Mouse (Mus musculus) T-helper 2 cell (primary cell): ENCODE measurements around the gene Loxl3.

Experiments
- in situ Hi-C: fragments of 300-600 bp; cut with MboI, MseI; formaldehyde crosslinking; loops from one replicate; pipeline ENCODE4 v1.15.1; 2025; ENCODE audit warnings: high pct_unique_total_duplicates

The Loxl3 gene

DNA sequence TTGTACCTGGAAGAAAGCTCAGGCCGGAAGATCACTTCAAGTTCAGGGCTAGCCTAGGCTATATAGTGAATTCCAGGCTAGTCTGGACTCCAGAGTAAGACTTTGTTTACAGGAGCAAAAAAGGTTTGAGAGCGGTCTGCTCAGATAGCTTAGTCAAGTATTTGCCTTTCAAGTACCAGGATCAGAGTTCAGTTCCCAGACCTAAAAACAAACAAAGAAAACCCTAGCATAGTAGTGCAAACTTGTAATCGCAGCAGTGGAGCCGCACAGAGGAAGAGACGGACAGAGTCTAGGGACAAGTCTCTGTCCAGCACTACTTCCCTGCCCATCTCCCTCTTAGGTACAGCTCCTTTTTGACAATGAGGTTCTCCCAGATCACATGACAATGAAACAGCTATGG, 46.2 kb downstream of the Loxl3 start:
- in situ Hi-C loops = no loop called here

DNA sequence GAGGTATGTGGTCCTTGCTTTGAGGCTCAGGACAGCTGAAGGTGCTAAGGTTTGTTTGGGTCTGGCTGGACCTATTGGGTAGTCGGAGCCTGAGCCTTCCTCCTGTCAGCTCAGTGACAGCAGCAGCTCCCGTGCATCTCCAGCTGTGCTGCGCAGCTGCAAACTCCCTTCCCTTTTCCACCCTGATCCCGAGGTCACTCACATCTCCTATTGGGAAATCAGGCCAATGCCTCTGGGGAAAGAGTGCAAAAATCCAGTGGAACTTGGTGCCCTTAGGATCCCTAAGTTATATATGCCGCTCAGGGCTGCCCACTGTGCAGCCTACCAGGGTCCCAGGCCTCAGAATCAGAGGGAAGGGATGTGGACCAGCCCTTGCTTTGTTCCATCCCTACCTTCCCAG, 49.5 kb downstream of the Loxl3 start:
- in situ Hi-C loops = no loop called here

DNA sequence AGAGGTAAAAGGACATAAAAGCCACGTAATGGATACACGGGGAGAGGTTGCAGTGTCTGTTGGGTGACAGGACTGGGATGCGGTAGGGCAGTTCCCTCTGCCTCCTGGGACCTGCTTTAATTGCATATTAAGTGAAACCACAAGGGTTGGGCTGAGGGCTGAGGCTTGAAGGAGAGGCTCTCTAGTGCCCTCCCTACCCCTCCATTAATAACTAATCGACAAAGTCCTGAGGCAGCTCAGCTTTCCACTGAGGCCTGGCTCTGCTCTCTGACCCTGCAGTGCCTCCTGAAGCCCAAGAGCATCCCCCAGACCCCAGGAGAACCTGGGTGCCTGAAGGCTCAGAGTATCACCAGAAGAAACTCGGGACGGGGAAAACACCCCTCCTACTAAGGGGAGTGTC, 50.5 kb downstream of the Loxl3 start:
- in situ Hi-C loops = no loop called here

DNA sequence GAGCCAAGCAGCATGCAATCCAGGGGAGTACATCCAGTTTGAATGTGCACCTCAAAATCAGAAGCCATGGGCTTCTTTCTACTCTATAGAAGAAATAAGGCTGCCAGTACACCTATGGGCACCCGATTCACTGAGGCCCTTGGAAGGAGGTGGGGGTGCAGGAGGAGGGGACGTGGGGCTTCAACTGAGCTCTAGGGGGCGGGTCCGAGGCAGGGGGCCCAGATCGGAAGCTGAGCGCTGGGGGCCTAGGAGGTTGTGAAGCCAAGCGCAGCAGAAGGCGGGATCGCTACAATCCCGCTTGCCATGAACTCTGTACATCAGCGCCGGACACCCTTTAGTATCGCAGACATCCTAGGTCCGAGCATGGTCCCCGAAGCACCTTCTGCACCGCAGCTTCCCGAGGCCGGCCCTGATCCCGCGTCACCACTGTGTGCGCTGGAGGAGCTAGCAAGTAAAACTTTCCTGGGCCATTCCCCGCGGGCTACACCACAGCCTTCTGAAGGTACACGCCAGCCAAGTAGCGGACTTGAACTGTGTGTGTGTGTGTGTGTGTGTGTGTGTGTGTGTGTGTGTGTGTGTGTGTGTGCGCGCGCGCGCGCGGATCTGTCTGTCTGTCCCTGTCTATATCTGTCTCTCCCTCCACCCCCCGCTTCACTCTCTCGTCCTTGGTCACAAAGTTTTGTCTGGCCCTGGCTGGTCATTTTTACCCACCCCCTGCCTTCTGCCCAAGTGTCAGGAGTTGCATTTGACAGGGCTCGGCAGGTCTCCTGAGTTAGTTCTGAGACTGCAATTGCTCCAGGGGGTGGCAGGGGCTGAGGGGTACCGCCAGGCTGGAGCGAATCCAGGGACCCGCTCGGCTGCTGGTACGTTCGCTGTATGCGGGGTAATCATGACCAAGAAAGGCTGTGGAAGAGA, 52.4 kb downstream of the Loxl3 start, which contains the start of gene Lbx2:
Lbx2 (plus strand) TSS at position 247 of the 915 bp plus-strand sequence.
- in situ Hi-C loops = no loop called here

DNA sequence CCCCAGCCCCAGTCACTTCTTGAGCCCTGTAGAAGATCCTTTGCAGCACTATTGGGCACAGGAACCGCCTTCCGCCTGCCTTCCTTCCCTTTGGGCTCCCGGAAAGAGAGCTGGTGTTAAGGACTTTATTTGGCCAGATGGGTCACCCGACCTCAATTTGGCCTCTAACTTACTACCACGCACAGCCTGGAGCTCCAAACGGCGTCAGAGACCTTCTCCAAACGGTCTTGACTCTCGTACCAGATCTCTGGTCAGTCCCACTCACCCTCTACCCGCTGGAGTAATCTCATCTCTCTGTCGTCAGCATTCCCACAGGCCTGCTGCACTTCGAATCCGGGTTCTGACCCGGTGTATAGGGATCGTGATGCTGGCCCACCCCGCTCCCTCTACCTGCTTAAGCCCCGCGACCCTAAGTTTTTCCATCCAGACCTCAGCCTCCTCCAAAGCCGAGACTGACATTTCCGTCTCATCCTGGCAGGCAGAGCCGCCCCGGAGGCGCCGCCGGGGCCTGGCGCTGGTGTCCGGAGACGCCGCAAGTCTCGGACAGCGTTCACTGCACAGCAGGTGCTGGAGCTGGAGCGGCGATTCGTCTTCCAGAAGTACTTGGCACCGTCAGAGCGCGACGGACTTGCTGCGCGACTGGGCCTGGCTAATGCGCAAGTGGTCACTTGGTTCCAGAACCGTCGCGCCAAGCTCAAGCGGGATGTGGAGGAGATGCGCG, 53.4 kb downstream of the Loxl3 start:
- in situ Hi-C loops = no loop called here

DNA sequence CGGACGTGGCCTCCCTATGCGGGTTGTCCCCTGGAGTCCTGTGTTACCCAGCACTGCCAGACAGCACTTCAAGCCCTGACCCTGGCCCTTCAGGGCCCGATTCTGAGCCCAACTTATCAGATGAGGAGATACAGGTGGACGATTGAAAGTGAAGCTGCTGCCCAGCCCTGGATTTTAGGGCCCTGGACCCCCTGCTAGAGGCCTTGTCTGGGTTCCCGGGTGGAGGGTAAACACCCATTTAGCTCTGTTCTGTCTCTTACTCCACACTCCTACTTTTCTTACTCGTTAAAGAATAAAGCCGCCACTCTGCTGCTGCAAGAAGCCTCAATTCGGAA, 53.9 kb downstream of the Loxl3 start:
- in situ Hi-C loops = no loop called here

DNA sequence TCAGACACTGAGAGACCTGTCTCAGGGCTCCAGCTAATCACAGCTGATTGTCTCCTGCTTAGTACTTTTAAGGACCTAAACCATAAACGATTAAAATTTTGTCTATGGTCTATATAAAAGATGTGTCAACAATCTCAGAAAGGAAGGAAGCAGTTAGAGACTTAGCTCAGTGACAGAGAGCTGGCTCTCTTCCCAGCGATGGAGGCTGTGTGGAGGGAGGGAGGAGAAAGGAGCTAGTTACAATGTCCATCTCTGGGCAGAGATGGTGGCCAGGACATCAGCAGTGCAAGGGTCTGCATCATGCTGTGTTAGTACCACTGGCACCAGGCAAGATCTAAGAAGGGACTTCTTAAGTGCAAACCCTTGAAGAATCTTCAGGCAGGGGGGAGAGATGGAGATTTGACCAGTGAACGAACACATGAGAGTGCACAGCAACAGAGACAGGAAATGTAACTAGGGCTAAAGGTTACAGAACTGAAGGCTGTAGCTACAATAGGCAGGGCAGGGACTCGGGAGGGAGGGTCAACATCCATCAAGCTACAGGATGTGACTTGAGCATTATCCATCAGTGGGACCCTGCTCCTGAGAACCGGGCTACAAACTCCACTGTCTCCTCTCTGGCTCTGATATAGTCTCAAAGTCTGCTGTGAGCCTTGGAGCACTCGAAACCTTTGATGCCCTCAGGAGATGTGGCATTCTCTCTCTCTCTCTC, 58.6 kb downstream of the Loxl3 start:
- in situ Hi-C loops = no loop called here

DNA sequence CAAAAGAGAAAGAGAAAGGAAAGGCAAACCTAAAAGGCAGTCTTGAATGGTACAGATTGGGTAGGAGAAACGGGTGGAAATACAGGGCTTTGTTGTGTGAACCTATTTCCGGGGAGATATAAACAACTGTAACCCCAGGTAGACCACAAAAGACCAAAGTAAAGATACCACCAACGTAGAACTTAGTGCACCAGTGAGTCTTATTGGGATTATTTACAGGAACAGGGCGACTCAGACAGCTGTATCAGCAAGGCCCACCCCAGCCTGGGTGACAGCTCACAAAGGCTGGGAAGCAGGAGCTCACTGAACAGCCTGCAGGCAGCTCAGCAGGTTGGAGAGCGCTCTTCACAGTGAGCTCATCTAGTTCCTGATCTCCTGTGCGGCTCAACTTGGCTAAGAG, 62.0 kb downstream of the Loxl3 start:
- in situ Hi-C loops = no loop called here

DNA sequence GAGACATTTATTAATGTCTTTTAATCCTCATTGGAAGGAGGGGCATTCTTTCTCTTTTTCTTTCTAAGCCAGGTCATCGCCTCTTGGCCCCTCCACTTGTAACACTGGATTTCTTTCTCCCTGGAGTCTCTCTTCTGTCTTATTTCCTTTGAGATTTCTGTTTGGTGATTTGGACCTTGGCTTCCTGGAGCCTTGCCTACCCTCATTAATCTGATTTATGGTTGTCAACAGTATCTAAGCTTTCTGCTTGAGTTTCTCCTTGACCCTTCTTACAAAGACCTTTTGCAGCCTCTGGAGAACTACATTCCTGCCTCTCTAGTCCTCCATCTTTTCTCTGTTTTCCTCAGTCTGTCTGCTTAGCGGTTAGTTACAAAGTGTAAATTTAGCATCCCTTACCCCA, 64.4 kb downstream of the Loxl3 start:
- in situ Hi-C loops = no loop called here

DNA sequence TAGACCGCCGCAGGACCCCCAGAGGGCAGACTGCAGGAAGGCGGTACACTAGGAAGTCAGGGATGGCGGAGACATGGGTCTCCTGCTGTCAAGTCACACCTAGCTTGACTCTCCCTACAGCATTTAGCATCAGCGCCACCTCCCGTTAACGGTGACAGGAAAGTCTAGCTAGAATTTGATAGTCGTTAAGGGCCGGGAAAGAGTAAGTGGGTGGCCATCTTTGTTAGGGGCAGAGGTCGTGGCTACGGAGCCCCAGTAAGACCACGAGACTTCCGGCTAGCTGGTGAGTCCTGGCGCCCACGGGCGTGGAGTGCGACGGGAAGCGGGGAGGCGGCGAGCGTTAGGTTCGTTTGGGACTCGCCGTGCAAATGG, 67.3 kb downstream of the Loxl3 start, which contains the start of the genes Ccdc142 and Gm42688:
Ccdc142 (plus strand) TSS at position 286 of the 372 bp plus-strand sequence.
Gm42688 (plus strand) TSS at position 302 of the 372 bp plus-strand sequence.
- in situ Hi-C loops = loop anchor here (5.0 kb wide), 1 partner anchor 56 kb away; the partner anchor contains the start of genes 1700003E16Rik and Wdr54

DNA sequence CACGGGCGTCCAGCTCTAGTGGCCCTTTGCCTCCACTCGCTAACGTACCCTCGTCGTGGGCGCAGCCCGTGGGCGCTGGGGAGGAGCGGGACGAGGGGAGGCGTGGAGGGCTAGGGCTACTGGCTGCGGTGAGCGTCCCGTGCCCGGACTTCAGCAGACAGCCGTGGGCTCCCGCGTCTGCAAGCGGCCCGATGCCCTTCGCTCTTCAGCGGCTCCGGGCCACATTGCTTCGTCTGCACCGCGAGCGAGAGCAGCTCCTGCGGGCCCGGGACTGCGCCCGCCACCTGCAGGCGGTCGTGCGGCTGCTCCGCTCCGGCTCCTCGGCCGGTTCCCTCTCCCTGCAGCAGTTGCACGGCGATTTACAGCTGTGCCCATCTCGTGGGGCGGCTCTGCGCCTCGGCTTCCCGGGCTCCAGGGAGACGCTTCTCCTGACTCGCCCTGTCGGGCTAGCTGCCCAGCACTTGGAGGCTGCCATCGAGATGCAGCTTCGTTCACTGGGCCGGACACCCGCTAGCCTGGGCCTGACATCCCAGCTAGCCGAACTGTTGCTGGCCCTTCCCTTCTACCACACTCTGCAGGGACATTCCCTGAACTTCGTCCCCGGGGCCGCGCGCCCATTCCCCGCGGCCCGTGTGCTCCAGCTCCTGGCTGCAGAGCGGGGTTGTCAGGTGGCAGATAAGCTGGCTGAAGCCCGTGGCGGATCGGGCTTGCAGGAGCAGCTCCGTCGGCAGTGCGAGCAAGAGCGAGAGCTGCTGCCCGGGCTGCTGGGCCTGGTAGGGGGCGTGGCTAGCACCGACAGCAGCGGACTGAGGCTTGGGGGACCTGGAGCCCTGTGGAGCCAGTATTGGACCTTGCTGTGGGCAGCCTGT, 67.9 kb downstream of the Loxl3 start:
- in situ Hi-C loops = loop anchor here (5.0 kb wide), 1 partner anchor 55 kb away; the partner anchor contains the start of genes 1700003E16Rik and Wdr54
